Mouse (Mus musculus) cerebellum, adult 8-10 months (tissue): ENCODE results near the gene Pdlim1.

ENCODE experiments used
- DNase-seq: peaks from one replicate; pipeline ENCODE4 v3.0.0; 2022

Pdlim1 gene

DNA sequence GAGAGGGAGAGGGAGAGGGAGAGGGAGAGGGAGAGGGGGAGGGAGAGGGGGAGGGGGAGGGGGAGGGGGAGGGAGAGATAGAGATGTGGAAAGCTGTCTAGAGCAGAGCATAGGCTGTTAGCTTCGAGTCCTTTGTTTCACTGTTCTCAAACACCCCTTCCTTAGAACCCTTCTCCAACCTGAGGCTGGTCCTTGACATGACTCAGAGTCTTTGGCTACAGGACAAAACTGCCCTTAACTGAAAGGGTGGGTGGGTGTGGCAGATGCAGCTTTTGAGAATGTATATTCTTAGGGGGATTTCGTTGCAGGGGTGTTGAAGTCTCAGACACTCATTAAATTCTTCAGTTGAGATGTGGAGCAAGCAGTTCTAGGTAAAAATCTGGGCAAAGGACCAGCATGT, 11.8 kb upstream of the Pdlim1 start:
- DNase-seq: no peak

DNA sequence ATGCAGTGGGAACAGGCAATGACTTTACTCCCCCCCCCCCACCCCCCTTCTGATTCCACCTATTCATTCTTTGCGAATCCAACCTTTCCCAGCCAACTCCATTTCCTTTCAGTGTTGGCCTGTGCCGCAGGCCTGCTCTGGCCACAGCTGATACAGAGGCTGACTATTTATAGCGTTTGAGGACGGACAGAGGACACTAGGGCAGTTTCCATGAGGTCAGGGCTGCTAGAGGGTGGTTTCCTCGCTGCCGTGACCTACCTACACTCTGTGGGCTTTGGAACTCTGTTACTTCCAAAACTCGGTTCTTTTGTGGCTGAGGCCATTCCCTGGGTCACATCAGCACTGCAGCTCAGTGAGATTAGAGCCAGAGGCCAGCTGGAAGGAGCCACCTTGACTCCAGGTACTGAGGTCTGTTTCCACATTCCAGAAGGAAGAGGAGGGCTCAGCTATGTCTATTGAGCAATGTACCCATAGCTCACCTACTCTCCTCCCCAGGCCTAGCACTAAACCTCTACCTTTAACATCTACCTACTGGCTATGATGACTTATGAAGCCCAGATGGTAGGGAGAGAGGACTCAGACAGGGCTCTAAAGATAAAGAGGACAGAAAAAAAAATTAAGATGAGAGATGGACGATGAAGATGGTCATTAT, 6.9 kb upstream of the Pdlim1 start:
- no peak for DNase-seq

DNA sequence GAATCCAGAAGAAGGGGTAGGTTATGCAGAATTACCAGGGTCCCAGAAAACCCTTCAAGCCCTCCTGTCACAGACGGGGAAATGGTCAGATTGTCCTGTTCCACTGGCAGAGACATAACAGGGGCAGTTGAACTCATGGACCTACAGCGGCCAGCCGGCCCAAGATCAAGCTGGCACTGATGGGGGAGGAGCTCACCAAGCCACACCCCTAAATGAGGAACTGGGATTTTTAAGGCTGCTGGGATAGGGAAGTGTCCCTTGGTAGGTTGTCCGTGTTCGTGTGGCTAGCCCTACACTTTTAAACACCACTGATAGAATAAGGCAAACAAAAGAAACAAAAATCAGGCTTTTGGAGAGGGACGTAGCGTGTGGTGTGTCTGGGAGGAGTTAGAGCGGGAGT, 5.9 kb upstream of the Pdlim1 start:
- DNase-seq: no peak

DNA sequence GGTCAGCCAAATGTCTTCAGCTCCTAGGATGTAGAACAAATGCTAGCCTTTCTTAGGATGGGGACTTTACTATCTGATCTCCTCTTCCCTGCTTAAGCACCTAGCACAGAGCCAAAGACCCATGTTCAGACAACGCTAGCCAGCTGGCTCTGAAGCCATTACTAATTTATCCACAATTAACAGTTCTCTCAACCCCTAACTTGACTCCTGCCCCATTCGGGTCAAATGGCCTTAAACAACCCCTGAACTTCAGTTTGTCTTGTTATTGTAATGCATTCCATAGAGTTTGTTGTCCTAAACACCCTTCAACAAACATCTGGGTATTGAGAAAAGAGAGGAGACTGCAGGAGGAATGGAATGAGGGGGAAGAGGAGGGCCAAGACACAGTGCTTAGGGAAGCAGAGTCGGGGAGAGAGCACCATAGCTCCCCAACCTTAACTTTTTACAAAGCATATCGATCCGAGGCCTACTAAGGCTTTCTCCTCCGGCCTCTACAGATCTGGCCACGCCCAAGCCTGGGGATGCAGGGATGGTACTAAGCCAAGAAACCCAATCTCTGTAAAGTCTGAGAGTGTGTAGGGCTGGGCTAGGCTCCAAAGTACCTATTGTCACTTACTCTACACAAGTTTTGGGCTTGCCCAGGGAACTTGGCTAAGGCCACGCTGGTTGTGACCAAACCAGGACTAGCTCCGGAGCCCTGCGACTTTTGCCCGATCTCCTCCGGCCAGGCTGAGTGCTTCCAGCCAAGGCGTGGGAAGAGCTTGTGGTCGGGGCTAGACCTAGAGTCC, 4.0 kb upstream of the Pdlim1 start:
- DNase-seq: no peak

DNA sequence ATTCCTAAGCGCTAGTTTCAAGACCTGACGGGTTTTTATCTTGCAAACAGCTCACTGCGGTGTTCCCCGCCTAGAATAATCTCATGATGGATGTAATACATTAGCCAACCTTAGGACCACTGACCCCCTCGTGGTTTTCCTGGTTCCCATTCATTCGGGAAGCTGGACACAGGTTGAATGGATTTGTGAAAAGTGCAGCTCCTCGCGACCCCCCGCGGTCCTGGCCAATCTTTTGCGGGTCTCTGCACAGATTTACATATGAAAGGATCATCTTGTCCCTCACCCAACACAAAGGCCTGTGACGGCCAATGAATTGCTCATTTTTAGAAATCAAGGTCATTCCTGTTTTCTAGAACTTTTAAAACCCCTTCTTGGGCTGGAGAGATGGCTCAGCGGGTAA, 1.0 kb upstream of the Pdlim1 start:
- no peak for DNase-seq

DNA sequence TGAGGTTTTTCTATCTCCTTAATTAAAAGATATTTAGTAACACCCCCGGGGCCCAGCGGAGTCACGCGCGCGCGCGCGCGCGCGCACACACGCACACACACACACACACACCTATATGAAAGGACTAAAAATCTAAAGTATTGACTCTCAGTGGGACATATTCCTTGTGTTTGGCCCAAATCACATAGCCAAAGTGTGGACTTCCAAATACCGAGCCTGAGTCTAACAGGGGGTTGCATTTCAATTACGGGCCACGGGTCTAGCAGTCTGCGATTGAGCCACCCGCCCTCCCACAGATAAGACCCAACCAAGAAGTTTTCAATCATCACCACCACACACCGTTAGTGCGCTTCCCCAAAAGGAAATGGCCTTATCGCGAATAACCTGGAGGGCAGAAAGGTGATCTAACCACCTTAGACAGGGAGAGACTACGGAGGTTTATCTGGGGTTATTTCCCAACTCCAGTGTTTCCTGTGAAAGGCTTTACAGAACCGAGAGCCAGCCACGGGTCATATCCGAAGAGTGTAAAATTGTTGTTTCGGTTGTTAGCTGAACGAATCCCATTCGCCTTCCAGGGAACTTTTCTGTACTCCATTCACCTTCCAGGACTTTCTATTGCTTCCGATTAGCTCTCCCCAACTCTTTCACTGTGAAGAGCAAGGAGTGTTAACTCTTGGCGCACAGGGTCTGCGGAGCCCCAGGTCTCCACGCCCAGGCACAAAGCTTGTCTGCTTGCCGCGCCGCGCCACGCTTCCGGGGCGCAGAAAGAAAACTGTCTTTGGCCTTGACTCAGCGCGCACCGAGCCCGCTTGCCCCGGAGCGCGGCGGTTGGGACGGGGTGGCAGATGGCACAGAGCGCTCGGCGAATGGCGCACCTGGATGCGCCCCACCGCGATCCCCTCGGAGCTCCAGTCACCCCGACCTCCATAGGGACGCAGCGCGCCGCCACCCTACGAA, 1.0 kb downstream of the Pdlim1 start:
- DNase-seq: no peak

DNA sequence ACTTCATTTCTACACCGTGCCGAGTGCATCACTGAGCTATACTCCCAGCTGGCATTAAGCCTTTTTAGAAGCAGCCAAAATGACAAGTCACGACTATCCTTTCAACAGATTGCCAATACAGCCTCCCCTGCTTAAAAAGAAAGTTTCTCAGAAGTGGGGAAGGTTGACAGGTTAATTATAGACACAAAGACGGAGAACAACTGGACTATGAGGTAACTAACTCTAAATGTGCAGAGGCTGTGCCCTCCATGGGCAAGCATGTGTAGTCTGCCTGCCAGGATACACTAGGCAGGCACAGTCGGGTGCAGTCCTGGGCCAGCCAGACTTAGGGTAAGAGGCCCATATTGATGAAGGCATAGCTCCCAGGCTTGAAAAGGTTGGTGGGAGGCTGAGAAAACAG, 2.1 kb downstream of the Pdlim1 start:
- no peak for DNase-seq

DNA sequence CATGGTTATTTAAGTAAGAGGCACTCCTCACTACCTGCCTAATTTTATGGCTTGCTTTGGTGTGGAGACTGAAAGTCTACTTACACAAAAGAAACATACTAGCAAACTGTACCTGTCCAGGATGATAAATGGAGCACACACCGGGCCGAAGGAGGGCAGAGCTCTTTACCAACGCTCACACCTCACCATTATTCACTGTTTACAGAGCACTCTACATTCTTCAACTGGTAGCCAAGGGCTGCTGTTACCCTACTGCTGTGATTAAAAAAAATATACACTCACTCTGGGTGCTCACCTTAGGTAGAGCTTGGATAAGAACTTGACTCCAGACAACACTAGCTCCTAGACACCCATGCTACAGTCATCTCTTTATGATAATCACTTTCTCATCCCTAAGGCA, 3.1 kb downstream of the Pdlim1 start:
- DNase-seq: no peak

DNA sequence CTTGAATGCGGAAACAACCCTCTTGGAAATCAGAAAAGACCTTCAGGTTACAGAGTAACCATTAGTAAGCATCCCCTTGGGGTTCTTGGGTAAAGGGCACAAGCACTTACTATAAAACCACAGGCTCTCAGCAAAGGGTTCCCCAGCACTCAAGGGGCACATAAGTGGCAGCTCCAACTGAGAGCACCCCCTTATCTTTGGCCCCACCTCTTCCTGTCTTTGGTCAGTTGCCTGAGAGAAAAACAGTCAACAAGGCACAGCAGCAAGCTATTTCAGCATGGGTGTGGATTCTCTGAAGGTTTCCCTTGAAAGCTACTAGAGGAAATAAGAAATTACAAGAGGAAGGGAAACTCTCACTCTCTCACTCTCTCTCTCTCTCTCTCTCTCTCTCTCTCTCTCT, 4.3 kb downstream of the Pdlim1 start:
- no peak for DNase-seq

DNA sequence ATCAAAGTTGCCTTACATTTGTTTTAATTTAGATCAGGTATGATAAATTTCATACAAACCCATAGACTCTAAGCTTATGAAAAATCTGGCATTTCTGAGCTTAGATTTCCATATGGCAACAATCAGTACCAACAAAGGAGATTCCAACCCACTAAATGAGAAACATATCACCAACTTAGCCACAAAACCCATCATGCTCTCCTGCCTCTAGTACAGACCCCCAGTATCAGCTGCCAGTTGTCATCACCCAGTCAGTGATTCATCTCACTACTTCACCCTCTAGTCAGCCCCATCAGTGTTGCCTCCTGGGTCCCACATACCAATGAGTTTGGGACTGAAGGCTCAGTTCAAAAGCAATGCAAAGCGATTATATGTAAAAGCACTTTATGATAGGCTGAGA, 12.2 kb downstream of the Pdlim1 start:
- DNase-seq: no peak

DNA sequence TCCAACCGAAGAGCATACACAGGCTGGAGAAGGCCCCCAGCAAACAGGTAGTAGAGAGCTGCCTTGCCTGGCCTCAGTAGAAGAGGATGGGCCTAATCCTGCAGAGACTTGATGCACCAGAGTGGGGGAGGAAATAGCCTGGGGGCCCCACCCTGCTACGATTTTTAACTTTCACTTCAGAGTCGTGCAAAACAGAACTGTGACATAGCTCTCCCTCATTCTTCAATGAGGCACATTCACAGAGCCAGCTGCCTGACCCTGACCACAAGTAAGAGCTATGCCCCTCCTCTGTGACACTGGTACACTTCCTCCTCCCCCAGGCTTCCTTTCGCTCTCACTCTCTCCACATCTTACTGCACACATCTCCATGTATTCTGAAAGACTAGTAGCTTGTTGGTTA, 14.2 kb downstream of the Pdlim1 start:
- DNase-seq: no peak

DNA sequence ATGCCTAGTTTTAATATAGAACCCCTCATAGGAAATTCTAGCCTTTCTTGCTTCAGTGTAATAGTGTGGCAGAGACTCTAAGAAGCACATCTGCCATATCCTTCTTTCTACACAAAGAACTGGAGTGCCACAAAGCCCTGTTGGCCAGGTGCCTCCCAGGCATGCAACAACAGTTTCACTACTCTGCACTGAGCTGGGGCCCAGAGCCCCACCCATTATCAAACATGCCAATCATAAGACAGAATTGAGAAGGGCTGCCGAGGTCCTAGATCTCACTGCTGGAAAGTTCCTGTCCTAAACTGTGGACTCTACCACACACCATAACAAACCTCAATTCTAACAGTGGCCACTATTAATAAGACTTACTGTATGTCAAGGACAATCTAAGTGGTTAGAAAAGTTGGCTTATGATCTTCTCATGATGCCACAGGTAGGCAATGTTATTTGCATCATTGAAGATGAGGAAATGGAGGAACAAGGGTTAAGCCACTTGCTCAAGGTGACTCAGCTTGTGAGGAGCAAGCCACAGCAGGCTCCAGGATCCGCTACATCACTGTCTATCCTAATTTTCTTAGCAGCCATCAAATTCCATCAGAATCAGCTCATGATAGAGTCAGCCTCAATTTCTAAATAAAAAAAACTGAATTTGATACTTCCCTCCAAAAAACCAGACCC, 15.1 kb downstream of the Pdlim1 start:
- no peak for DNase-seq

DNA sequence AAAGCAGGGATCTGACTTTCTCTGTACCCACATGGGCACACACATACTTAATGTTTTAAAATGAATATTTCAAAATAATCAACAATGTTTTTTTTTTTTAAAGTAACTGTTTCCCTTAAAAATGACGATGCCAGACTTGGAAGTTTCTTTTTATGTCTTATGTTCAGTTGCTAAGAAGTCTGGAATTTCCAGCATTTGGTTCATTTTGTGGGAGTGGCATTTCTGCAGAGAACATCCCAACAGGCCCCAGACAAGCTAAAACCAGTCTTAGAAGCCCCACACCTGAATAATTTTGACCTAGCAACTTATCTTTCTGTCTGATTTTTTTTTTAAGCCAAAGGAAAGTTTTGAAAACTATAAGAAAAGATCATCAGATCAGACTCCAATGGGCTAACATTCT, 16.1 kb downstream of the Pdlim1 start:
- no peak for DNase-seq

DNA sequence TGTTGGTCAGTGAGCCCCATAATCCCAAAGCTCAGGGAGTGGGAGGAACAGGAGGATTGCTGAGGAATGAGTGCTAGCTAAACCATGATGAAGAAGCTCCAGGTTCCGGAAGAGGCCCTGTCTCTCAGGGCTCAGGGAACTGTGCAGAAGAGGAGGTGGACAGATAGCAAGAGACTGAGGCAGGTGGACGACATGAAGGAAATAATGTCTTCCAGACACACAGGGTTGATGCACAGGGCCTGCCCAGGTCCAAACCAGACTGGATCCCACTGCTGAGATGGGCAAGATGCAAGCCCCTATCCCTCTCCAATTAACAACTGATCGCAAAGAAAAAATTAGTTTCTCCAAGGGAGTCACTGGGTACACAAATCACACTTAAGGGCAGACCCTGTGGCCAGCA, 16.9 kb downstream of the Pdlim1 start:
- DNase-seq: no peak

DNA sequence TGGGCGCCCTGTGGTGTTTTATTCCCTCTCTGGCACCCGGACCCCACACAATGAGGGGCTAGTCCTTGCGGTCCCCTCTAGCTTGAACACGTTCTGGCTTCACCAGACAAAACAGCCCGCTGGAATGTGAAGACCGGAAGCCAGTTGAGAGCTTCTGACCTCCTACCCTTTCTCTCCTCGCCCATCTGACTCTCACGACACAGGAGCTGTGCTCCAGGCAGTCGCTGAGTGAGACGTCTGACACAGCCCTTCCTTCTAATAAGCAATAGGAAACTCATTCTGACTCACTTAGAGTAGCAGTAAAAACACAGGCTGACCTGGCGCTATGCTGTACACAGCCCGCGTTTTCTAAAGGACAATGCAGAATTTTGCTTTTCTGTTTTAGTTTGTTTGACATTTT, 17.9 kb downstream of the Pdlim1 start:
- no peak for DNase-seq

DNA sequence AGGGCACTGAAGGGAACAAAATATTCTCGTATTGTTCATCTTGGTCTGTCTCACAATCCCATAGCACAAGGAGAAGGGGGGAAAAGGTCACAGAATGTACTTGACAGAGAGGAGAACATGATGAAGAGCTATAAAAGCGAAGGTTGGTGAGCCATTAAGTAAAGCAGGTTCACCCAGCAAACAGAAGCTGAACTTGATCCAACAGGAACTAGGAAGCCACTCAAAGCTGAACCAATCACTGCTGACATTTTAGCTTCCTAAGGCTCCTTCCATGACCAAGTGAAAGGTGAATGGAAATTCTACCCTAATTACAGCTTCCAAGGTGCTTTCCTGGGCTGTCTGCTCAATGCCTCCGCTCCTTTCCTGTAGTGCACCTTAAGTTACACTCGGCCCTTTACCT, 20.5 kb downstream of the Pdlim1 start:
- no peak for DNase-seq

DNA sequence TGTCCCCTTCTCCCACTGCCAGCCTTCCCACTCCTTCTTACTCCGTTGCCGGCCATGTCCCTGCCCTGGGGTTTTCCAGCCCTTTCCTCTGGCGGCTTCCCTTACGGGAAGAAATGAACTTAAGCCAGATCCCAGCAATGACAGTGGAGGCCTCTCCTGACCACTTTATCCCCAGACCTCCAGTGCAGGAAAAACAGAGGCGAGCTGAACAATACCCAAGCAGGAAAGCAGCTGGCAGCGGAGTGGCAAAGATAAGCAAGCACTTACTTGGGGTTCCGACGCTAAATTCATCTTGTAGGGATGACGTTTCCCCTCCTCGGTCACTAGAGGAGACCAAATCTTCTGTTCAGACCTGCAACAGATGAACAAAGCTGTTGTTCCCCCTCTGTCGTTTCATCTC, 22.3 kb downstream of the Pdlim1 start:
- no peak for DNase-seq

DNA sequence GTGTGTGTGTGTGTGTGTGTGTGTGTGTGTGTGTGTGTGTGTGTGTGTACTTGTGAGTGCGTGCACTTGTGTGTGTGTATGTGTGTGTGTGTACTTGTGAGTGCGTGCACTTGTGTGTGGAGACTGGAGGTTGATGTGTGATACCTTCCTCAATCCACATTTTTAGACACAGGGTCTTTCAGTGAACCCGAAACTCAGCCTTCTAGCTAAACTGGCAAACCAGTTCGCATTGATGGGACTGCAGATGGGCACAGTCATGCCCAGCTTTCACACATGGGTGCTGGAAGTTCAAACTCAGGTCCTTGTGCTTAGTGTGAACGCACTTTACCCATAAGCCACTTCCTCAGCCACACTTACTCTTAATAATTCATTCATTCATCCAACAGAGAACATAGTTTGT, 23.2 kb downstream of the Pdlim1 start:
- no peak for DNase-seq

DNA sequence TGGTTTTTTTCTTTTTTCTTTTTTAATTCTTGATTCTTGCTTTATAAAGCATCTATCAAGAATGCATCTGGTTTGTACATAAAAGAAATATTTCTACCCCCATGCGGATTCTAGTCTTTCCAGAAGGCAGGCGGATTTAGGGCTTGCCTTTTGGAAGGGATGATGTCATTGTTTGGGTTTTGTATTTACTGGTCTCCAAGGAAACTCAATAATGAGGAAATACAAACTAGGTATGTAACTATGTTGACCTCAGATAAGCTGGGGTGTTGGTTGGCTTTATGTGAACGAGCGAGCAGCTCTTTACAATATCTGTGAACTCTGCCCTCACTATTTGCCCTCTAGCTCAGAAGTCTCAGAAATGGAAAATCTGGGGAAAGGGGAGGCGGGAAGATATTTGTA, 24.4 kb downstream of the Pdlim1 start:
- DNase-seq: no peak

DNA sequence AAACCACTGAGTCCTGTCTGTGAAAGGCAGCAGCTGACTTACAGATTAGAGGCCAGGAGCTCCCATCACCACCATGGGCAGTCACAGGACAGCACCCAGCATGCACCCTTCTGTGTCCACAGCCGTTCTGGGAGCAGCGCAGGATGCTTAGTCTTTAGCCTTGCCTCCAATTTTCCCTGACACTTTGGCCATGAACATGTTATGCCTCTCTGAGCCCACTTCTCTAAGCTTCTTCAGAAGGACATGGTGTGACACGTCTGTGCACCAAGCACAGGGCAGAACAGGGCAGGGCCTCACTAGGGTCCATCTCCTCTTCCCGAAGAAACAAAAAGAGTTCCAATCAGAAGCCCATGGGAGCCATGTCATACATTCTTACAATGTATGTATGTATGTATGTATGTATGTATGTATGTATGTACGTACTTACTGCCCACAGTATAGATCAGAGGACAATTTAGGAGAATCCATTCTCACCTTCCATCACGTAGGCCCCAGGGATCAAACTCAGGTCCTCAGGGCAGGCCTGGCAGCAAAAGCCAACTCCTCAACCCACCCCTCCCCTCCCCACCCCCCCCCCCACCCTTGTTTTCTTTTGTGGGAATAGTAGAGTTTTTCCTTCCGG, 24.9 kb downstream of the Pdlim1 start:
- no peak for DNase-seq

DNA sequence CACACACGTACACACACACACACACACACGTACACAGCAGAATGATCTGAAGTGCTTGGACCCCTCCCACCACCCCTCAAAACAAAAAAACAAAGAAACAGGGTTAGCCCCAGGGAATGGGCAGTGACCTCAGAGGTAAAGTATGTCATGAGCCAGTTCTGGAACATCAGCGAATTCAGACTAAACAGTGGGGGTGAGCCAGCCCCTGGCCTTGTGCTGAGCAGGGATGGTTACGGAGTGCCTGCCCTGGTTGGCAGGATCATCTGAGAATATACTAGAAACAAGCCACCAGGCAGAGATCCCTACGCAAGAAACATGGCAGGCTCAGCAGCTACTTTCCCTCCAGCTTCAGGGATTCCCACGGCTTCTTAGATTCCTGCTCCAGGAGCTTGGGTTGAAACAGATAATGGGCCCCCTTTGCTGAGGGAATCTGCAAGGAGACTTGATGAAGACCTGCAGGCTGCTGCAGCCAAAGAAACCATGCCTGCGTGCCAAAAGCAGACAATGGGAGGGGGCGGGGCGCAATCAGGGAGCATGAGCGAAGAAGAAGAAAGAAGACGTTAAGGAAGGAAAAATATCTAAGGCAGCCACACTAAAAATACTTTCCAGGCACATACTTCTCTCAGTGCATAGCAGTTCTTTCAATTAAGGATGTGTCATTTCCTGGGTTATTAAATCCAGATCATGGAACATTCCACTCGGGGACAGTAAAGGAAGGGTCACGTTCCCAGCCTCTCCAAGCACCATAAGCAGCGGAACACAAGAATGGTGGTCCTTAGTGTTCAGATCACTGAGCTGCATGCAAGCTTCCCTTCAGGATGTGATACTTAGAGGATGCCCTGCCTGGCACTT, 30.6 kb downstream of the Pdlim1 start:
- no peak for DNase-seq

DNA sequence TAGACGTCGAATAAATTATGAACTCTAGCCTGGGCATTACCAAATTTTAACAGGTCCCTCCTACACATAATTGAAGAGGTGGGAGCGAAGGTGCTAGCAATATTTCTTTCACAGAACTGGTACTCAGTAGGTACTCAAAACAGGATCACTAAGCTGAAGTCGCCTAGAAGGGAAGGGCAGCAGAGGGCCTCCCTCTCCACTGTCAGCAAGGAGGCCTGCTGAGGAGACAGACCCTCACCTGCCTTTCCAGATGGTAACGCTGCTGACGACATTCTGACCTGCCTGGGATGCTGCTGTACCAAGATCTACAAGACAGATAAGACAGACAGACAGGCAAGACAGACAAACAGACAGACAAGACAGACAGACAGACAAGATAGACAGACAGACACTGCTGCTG, 31.3 kb downstream of the Pdlim1 start:
- DNase-seq: no peak
